Mouse (Mus musculus) CH12.LX (cell line): ENCODE results near the gene Alox12b. TPM values are rescaled to one million over a fixed set of nuclear protein-coding genes. Genes with fewer than 3 reads are reported as not detected.

Source experiments
- DNase-seq: peaks from one replicate; pipeline ENCODE4 v3.0.0-alpha.2; 2013; ENCODE audit errors: extremely low read depth
- H3K27ac ChIP-seq: 2 replicates; pipeline ENCODE4 v1.5.1; 2012; ENCODE audit warnings: low read depth, mild to moderate bottlenecking, control low read depth, moderate library complexity; ENCODE audit not compliant: insufficient read depth
- H3K27me3 ChIP-seq: replicated peaks from 2 replicates; pipeline ENCODE3; 2012; ENCODE audit warnings: inconsistent platforms
- H3K36me3 ChIP-seq, 2 experiments: replicated peaks in 1 of 2; 2 replicates each; pipeline versions ENCODE3 to v1.6.1; 2012; ENCODE audit warnings: inconsistent platforms in 1 of 2, low read length in 1 of 2, mild to moderate bottlenecking in 1 of 2, mixed read lengths in 1 of 2, moderate library complexity in 1 of 2; ENCODE audit not compliant: control insufficient read depth in 1 of 2, insufficient read depth in 1 of 2
- H3K4me1 ChIP-seq, 2 experiments: 2 replicates each; pipeline ENCODE4 v1.6.1; 2012; ENCODE audit warnings: inconsistent platforms in 1 of 2, moderate library complexity in 1 of 2; ENCODE audit not compliant: insufficient read depth in 2 of 2, control insufficient read depth in 1 of 2
- H3K4me2 ChIP-seq: 2 replicates; pipeline ENCODE4 v1.6.1; 2012; ENCODE audit warnings: low read depth, mild to moderate bottlenecking, control low read depth; ENCODE audit not compliant: poor library complexity, insufficient read depth, severe bottlenecking
- H3K4me3 ChIP-seq, 3 experiments: fragments of 150-350 bp in 1 of 3; sonication (generic) in 1 of 3; replicated peaks in 1 of 3; 2 replicates each; pipeline versions ENCODE3 to v1.5.1; 2011 to 2012; ENCODE audit warnings: low read depth in 2 of 3, low read length in 2 of 3, mild to moderate bottlenecking in 2 of 3, moderate library complexity in 2 of 3, control low read depth in 1 of 3, improper control_type of control experiment in 1 of 3, inconsistent platforms in 1 of 3, mixed read lengths in 1 of 3; ENCODE audit not compliant: poor library complexity in 1 of 3
- H3K79me2 ChIP-seq: replicated peaks from 2 replicates; pipeline ENCODE4 v1.6.1; 2012; ENCODE audit warnings: mild to moderate bottlenecking, moderate library complexity; ENCODE audit not compliant: control insufficient read depth, poor library complexity, insufficient read depth, severe bottlenecking; ENCODE audit errors: extremely low read depth
- H3K9ac ChIP-seq: 2 replicates; pipeline ENCODE4 v1.6.1; 2012; ENCODE audit warnings: low read depth, mild to moderate bottlenecking, control low read depth, moderate library complexity; ENCODE audit not compliant: insufficient read depth
- H3K9me3 ChIP-seq: replicated peaks from 2 replicates; pipeline ENCODE3; 2012; ENCODE audit warnings: low read length, inconsistent platforms, mixed read lengths
- BHLHE40 ChIP-seq: IDR thresholded peaks from 2 replicates; pipeline ENCODE4 v1.6.1; 2011; ENCODE audit warnings: mild to moderate bottlenecking, low read depth, low read length, improper control_type of control experiment
- CHD1 ChIP-seq: IDR thresholded peaks from 2 replicates; pipeline ENCODE4 v1.6.1; 2012; ENCODE audit warnings: low read depth, low read length, improper control_type of control experiment, inconsistent platforms
- CHD2 ChIP-seq: IDR thresholded peaks from 2 replicates; pipeline ENCODE4 v1.6.1; 2011; ENCODE audit warnings: low read length, improper control_type of control experiment
- CTCF ChIP-seq, 2 experiments: IDR thresholded peaks in 1 of 2; conservative IDR thresholded peaks in 1 of 2; 2 replicates each; pipeline ENCODE4 v1.5.1; 2011 to 2012; ENCODE audit warnings: low read depth in 2 of 2, low read length in 2 of 2, improper control_type of control experiment in 1 of 2, inconsistent platforms in 1 of 2, mild to moderate bottlenecking in 1 of 2, moderate library complexity in 1 of 2
- E2F4 ChIP-seq: IDR thresholded peaks from 2 replicates; pipeline ENCODE4 v1.6.1; 2011; ENCODE audit warnings: low read depth, low read length, improper control_type of control experiment; ENCODE audit not compliant: insufficient replicate concordance
- ELF1 ChIP-seq: IDR thresholded peaks from 2 replicates; pipeline ENCODE4 v1.6.1; 2014; ENCODE audit warnings: low read depth, mild to moderate bottlenecking, inconsistent platforms, low read length, improper control_type of control experiment
- ETS1 ChIP-seq: conservative IDR thresholded peaks from 2 replicates; pipeline ENCODE4 v1.6.1; 2012; ENCODE audit warnings: low read depth, mild to moderate bottlenecking, inconsistent platforms, low read length, improper control_type of control experiment, moderate library complexity
- IRF4 ChIP-seq: IDR thresholded peaks from 2 replicates; pipeline ENCODE4 v1.6.1; 2014; ENCODE audit warnings: low read depth, mild to moderate bottlenecking, inconsistent platforms, low read length, improper control_type of control experiment
- JUN ChIP-seq: IDR thresholded peaks from 2 replicates; pipeline ENCODE4 v1.6.1; 2011; ENCODE audit warnings: low read depth, mild to moderate bottlenecking, low read length, improper control_type of control experiment, moderate library complexity; ENCODE audit not compliant: insufficient read depth
- JUND ChIP-seq: conservative IDR thresholded peaks from 2 replicates; pipeline ENCODE4 v1.6.1; 2011; ENCODE audit warnings: low read depth, low read length, improper control_type of control experiment
- KAT2A ChIP-seq: IDR thresholded peaks from 2 replicates; pipeline ENCODE4 v1.6.1; 2012; ENCODE audit warnings: low read length, improper control_type of control experiment, inconsistent platforms; ENCODE audit not compliant: insufficient replicate concordance
- MAFK ChIP-seq: IDR thresholded peaks from 2 replicates; pipeline ENCODE4 v1.6.1; 2011; ENCODE audit warnings: low read length, improper control_type of control experiment; ENCODE audit not compliant: insufficient replicate concordance
- MAX ChIP-seq: IDR thresholded peaks from 2 replicates; pipeline ENCODE4 v1.6.1; 2011; ENCODE audit warnings: low read length, improper control_type of control experiment
- MAZ ChIP-seq: IDR thresholded peaks from 2 replicates; pipeline ENCODE4 v1.6.1; 2012; ENCODE audit warnings: low read depth, mild to moderate bottlenecking, inconsistent platforms, low read length, improper control_type of control experiment, moderate library complexity
- MXI1 ChIP-seq: IDR thresholded peaks from 2 replicates; pipeline ENCODE4 v1.6.1; 2011; ENCODE audit warnings: mild to moderate bottlenecking, low read depth, low read length, improper control_type of control experiment
- MYC ChIP-seq: IDR thresholded peaks from 2 replicates; pipeline ENCODE4 v1.6.1; 2011; ENCODE audit warnings: low read depth, mild to moderate bottlenecking, improper control_type of control experiment, low read length
- NELFE ChIP-seq: IDR thresholded peaks from 2 replicates; pipeline ENCODE4 v1.6.1; 2011; ENCODE audit warnings: low read depth, low read length, improper control_type of control experiment
- NRF1 ChIP-seq: IDR thresholded peaks from 2 replicates; pipeline ENCODE4 v1.6.1; 2014; ENCODE audit warnings: low read depth, mild to moderate bottlenecking, inconsistent platforms, low read length, improper control_type of control experiment, moderate library complexity
- PAX5 ChIP-seq: IDR thresholded peaks from 2 replicates; pipeline ENCODE4 v1.6.1; 2012; ENCODE audit warnings: low read length, inconsistent platforms, mixed read lengths
- POLR2AphosphoS2 ChIP-seq: IDR thresholded peaks from 2 replicates; pipeline ENCODE4 v1.6.1; 2011; ENCODE audit warnings: low read depth, low read length, improper control_type of control experiment
- RAD21 ChIP-seq: IDR thresholded peaks from 2 replicates; pipeline ENCODE4 v1.6.1; 2011; ENCODE audit warnings: low read depth, mild to moderate bottlenecking, low read length, improper control_type of control experiment, moderate library complexity
- RCOR1 ChIP-seq: conservative IDR thresholded peaks from 2 replicates; pipeline ENCODE4 v1.6.1; 2012; ENCODE audit warnings: low read depth, mild to moderate bottlenecking, inconsistent platforms, low read length, improper control_type of control experiment
- SMC3 ChIP-seq: IDR thresholded peaks from 2 replicates; pipeline ENCODE4 v1.6.1; 2011; ENCODE audit warnings: low read depth, low read length, improper control_type of control experiment
- TBP ChIP-seq: conservative IDR thresholded peaks from 2 replicates; pipeline ENCODE4 v1.6.1; 2011; ENCODE audit warnings: low read depth, low read length, improper control_type of control experiment
- TCF12 ChIP-seq: IDR thresholded peaks from 2 replicates; pipeline ENCODE4 v1.6.1; 2014; ENCODE audit warnings: low read depth, mild to moderate bottlenecking, inconsistent platforms, low read length, improper control_type of control experiment
- UBTF ChIP-seq: IDR thresholded peaks from 2 replicates; pipeline ENCODE4 v1.6.1; 2012; ENCODE audit warnings: low read depth, mild to moderate bottlenecking, inconsistent platforms, low read length, improper control_type of control experiment, moderate library complexity
- USF1 ChIP-seq: IDR thresholded peaks from 2 replicates; pipeline ENCODE4 v1.6.1; 2014; ENCODE audit warnings: low read depth, mild to moderate bottlenecking, inconsistent platforms, low read length, improper control_type of control experiment
- ZKSCAN1 ChIP-seq: IDR thresholded peaks from 2 replicates; pipeline ENCODE4 v1.6.1; 2012; ENCODE audit warnings: low read depth, inconsistent platforms, low read length, improper control_type of control experiment, borderline replicate concordance
- dilution Hi-C: fragments of 300-500 bp; cut with MboI; formaldehyde crosslinking; loops from 2 replicates; pipeline ENCODE4 v1.14.3; 2020; ENCODE audit warnings: low sequenced_read_pairs; ENCODE audit not compliant: extremely low pct_unique_long_range_greater_than_20kb, extremely low pct_ligation_motif_present
- in situ Hi-C: fragments of 300-500 bp; cut with MboI; formaldehyde crosslinking; loops from 3 replicates; pipeline ENCODE4 v1.14.3; 2019; ENCODE audit warnings: low sequenced_read_pairs, low pct_ligation_motif_present, low pct_unique_long_range_greater_than_20kb, mixed read lengths
- polyA plus RNA-seq: library from polyadenylated mRNA; unstranded; fragments of >175 nt; gene quantifications from 2 replicates; pipeline ENCODE4 v1.2.1, GENCODE M21; 2012; ENCODE audit warnings: low read depth; ENCODE audit not compliant: insufficient read length
- total RNA-seq, 2 experiments: library from RNA; depleted of rRNA; stranded (reverse); fragments of 300-350 nt in 1 of 2; fragments of >200 nt in 1 of 2; gene quantifications; 2 replicates each; pipeline ENCODE4 v1.2.3; 2012 to 2014

Alox12b gene
- total and polyA plus RNA-seq, 3 experiments, result not detected

DNA sequence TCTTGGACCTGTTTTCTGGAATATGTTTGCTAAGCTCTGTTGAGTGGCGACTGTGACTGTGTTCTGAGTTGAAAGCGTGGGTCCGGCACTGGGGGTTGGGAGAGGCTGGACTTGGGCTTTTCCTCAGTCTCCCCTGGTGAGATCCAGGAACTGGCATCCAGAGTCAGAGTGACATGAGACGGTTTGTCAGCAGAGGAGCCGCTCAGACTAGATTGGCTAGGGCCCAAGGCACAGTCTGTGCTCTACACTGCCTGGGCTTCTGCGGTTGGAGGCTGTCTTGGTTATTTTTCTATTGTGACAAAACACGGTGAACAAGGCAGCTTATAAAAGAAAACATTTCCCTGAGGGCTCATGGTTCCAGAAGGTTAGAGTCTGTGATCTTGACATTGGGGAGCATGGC lies 9.2 kb upstream of the Alox12b start:
- no peak for TF ChIP-seq BHLHE40
- TF ChIP-seq E2F4, result no peak
- TF ChIP-seq MAZ, result no peak
- TF ChIP-seq USF1, result no peak
- no peak for TF ChIP-seq POLR2AphosphoS2
- no peak for TF ChIP-seq MAFK
- TF ChIP-seq SMC3, result no peak
- no peak for TF ChIP-seq KAT2A
- no peak for TF ChIP-seq ZKSCAN1
- no peak for TF ChIP-seq CHD1
- no peak for TF ChIP-seq ETS1
- TF ChIP-seq TBP, result no peak
- dilution Hi-C loops, result no loop called here
- Histone ChIP-seq H3K9me3 (no peaks in the 10 kb centered on the region), H3K4me2 (no peak overlapping the region), H3K36me3 (no peaks in the 10 kb centered on the region), H3K27ac (no peak overlapping the region), H3K27me3 (peaks cover 87% of the 10 kb centered on the region), H3K4me1 (0 out of 4 replicates have a peak, but pooled peaks cover 0 to 5% of the 10 kb centered on the region in 2 experiments), H3K79me2 (no peaks in the 10 kb centered on the region), H3K4me3 (no peak overlapping the region), H3K9ac (no peak overlapping the region)
- in situ Hi-C loops, result no loop called here
- no peak for DNase-seq

DNA sequence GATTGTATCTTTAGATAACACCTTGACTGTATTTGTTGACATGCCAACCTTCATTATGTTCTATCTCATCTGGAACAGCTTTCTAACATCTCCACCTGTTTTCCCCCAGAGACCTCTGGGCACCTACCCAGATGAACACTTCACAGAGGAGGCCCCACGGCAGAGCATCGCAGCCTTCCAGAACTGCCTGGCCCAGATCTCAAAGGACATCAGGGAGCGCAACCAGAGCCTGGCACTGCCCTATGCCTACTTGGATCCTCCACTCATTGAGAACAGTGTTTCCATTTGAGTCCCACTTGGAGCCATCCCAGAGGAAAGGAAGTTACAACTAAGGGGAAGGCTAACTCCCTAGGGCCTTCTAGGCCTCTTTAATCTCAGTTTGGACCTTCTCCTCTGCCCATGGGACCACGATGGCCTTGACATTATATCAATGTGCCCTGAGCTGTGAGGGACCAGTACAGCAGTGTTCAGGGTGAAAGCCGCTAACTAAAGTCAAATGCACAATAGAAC lies 8.3 kb upstream of the Alox12b start:
- no peaks in the 10 kb centered on the region for H3K36me3 ChIP-seq
- no peak overlapping the region for H3K27ac ChIP-seq
- H3K9me3 ChIP-seq, result no peaks in the 10 kb centered on the region
- in situ Hi-C loops, result no loop called here
- H3K4me3 ChIP-seq, result no peak overlapping the region
- no peak for DNase-seq
- no peaks in the 10 kb centered on the region for H3K79me2 ChIP-seq
- H3K4me1 ChIP-seq, result 0 out of 4 replicates have a peak, but pooled peaks cover 0 to 5% of the 10 kb centered on the region in 2 experiments
- dilution Hi-C loops, result no loop called here
- H3K27me3 ChIP-seq, result peaks cover 84% of the 10 kb centered on the region
- no peak overlapping the region for H3K4me2 ChIP-seq
- H3K9ac ChIP-seq, result no peak overlapping the region
- TF ChIP-seq ELF1 (no peak), MYC (no peak), MXI1 (no peak), CTCF (conservative IDR thresholded peaks at IDR 0.05 in 1 of 2, IDR thresholded peaks at IDR 0.05 in 1 of 2; ENCODE audit: low read depth in 2 of 2, low read length in 2 of 2) (no peak), MAZ (no peak), IRF4 (no peak), JUN (no peak), MAFK (no peak), NRF1 (no peak), TCF12 (no peak), BHLHE40 (no peak), UBTF (no peak), MAX (no peak), NELFE (no peak), E2F4 (no peak), CHD2 (no peak), RCOR1 (no peak), RAD21 (no peak), PAX5 (no peak), JUND (no peak)
